Mouse (Mus musculus) brain, embryonic 14.5 days (tissue): Measurements from ENCODE around the gene Ext2.

Experiments used
- CTCF ChIP-seq: fragments of 200-500 bp; IDR thresholded peaks from 2 replicates; pipeline ENCODE4 v1.5.1; 2012; ENCODE audit warnings: inconsistent platforms, mild to moderate bottlenecking, moderate library complexity, borderline replicate concordance; ENCODE audit not compliant: insufficient read depth, insufficient read length; ENCODE audit errors: extremely low read depth
- POLR2A ChIP-seq: fragments of 200-500 bp; IDR thresholded peaks from 2 replicates; pipeline ENCODE4 v1.6.1; 2012; ENCODE audit warnings: mild to moderate bottlenecking, inconsistent platforms, borderline replicate concordance; ENCODE audit not compliant: poor library complexity, insufficient read depth, insufficient read length, severe bottlenecking; ENCODE audit errors: extremely low read depth

DNA sequence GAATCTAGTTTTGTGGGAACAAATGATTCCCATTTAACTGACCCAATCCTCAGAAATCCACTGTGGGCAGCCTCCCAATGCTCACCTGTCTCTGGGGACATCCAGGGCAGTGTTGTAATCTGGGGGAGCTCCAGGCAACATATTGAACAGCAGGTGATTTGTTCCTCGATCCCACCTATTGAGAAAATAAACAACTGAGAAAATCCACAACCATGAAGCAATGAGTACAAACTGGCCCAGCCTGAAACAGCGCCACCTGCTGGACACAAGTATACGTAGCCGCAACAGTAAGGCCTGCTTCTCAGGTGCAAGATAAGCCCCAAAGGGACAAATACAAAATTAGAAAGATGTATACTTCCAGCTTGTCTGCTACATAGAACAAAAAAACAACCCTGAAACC, 10.6 kb downstream of the Ext2 start:
- no peak for TF ChIP-seq POLR2A
- peak; percentile 84 for TF ChIP-seq CTCF
